Mouse (Mus musculus): Measurements from ENCODE around the gene Pla2g12a. TPM values are rescaled to one million over a fixed set of nuclear protein-coding genes. Genes with fewer than 3 reads are reported as not detected.

Gene Pla2g12a
- total RNA-seq, 2 experiments from 2014 or later, result 22.3 to 23.6 TPM

DNA sequence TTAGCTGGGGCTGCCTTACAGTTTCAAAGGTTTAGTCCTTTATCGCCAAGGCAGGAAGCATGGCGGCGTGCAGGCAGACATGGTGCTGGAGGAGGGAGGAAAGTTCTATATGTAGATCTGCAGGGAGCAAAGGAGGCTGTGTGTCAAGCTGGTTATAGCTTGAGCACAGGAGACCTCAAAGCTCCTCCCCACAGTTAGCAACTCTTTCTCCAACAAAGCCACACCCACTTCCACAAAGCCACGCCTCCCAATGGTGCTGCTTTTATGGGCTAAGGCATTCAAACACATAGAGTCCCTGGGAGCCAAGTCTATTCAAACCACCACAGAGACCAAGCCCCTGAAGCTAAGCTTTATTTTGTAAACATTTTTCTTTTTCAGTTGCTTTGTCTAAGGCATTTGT lies 20.5 kb downstream of the Pla2g12a start:
- DNase-seq (ENCODE audit: low spot score in 2 of 2), result no peak

DNA sequence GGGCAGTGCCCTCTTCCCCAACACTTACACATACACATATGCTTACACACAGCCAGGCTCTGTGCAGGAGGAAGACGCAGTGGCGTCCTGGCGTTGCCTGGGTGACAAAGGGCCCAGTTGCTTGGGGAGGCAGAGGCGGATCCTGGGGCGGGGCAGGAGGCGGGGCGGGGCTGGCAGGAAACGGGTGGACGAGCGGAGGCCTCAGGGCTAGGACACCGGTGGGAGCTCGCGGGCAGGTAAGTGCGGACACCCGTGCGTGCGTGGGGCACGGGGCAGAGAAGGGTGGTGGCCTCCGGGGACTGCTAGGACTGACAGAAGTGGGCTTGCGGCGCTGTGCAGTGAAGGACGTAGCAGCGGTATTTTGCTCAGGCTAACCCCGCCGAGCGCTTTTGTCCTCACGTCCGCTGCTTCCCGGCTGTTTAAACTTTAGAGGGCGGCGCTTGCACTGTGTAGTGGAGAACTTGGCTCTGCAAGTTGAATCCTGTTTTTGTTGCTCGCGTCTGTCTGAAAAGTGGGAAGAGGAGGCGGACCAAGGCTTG lies 22.9 kb downstream of the Pla2g12a start, which contains the start of gene Casp6:
Gene Casp6 (plus strand): TSS at position 155 of the 539 bp plus-strand sequence.
- peak; percentile 36 to 57 for DNase-seq (ENCODE audit: low spot score in 2 of 2)

DNA sequence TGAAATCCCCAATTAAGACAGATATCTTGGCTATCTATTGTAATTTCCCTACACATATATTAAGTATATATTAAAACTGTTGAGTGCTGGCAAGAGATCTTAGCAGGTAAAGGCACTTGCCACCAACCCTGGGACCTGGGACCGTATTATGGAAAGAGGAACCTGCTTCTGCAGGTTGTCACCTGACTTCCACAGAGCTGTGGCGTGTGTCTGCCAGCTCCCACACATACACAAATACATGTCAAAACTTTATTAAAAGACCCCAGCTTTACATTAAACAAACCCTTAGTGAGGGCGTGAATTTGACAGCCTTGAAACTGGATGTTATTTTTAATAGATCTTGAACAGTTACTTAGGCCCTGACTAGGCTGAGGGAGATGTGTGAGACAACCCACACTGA lies 25.0 kb downstream of the Pla2g12a start:
- DNase-seq (ENCODE audit: low spot score in 2 of 2), result no peak

DNA sequence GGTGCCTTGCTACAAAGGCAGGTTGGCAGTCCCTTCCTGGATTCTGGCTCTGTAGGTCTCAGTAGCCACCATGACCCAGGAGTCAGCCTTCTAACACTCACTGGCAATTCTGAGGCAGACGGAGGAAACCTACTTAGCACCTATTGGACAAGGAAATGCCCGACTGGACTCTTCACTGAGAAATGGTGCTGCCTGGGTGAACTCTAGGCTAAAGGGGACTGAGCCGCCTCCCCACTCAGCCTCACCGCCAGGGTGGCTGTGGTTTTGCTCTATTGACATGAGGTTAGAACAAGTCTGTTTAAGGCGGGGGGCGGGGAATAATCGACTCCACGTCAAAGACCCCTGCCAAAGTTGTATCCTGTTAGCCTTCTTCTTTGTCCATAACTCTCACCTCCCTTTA lies 25.5 kb downstream of the Pla2g12a start:
- DNase-seq (ENCODE audit: low spot score in 2 of 2), result no peak

DNA sequence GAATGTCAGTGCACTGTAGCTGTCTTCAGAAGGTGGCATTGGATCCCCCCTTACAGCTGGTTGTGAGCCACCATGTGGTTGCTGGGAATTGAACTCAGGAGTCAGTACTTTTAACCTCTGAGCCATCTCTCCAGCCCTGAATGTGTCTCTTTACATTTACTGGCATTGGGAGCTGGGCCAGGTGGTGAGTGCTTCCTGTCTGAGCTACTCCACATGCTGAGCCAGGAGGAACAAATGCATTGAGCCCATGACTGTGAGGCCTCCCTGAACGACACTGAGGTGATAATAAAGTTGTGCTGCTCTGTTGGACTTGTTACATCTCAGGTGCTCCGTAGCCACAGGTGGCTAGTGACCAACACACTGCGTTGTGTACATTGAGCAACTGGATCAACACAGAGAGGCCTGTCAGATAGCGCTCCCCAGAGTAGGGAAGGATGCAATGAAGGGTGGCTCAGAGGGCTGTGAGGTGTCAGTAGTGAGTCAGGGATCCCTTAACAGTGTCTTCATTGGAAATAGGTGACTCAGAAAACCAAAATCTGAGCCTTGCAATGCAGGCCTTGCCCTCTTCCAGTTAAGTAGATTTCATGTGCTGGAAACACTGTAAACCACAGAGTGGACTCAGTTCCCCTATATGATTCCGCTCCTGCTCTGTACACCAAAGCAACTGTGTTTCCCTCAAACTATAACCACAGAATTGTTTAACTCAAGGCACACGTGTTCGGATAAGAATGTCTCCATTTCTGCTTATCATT lies 26.2 kb downstream of the Pla2g12a start:
- DNase-seq (ENCODE audit: low spot score in 2 of 2), result no peak

DNA sequence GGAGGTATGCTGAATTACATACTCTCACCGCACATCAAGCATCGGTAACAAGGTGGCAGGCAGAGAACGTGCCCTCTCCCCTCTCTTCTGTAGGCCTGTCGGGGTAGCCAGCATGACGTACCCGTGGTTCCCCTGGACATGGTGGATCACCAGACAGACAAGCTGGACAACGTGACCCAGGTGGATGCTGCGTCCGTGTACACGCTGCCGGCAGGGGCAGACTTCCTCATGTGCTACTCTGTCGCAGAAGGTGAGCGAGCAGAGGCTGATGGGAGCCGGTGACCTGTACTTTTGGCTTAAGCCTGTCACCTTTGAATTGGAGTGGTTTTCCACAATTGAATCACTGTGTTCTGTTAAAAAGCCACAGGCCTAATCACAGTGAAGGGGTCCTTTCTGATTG lies 33.6 kb downstream of the Pla2g12a start:
- DNase-seq (ENCODE audit: low spot score in 2 of 2), result no peak

DNA sequence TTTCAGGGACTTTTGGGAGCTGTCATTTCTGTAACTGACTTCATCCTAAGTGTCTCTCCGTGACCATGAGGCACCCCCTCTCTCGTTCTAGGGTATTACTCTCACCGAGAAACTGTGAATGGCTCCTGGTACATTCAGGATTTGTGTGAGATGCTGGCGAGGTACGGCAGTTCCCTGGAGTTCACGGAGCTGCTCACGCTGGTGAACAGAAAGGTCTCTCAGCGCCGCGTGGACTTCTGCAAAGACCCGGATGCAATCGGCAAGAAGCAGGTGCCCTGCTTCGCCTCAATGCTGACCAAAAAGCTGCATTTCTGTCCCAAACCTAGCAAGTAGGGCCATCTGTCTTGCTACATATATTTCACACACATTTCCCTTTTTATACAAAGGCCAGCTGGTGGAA lies 34.8 kb downstream of the Pla2g12a start:
- no peak for DNase-seq (ENCODE audit: low spot score in 2 of 2)

DNA sequence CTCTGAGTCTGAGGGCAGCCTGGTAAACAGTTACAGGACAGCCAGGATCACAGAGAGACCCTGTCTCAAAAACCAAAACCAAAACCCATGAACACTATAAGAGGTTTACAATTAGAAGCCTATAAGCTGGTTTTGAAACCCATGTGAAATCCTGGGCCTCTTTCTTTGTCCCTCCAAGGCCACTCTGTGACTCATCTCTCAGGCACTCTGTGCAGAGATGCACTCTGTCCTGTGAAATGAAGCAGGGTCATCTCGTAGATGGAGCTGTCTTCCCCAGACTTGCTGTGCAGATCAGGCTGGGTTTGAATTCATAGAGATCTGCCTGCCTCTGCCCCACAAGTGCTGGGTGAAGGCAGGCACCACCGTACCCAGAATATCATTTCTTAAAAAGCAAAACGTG lies 39.0 kb downstream of the Pla2g12a start:
- DNase-seq (ENCODE audit: low spot score in 2 of 2), result no peak

DNA sequence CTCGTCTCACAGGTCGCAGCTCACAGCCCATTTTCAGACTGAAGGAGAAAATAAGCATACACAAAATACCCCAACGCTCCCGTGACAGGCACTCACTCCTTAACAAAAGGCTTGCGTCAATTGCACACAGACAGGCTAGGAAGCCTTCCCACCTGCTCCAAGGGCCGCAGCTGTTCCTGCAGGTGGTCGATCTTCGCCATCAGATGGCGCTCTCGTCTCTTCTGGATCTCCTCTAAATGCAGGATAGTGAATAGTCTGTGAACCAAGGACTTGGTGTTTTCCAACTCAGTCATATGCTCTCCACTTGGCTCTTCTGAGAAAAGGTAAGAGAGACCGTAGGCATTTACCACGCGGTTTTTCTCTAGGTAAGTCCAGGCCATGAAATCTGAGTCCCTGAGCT lies 40.0 kb downstream of the Pla2g12a start:
- DNase-seq (ENCODE audit: low spot score in 2 of 2), result peak; percentile 60 to 90

DNA sequence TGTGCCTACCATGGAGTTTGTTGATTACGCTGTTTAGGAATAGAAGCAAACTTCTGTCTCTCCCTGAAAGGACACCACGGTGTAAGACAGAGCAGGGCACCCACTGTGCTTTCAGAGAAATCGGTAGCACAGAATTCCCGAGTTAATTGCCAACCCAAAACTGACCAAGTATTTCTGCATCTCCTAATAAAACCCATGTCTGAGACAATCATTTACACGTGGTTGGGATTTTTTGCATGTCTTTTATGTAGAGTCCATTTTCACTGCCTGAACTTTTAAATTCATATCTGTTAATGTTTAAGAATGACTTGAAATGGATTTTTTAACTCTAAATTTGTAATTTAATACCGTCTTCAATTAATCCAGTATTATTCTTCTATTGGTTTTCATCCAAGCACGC lies 45.2 kb downstream of the Pla2g12a start:
- no peak for DNase-seq (ENCODE audit: low spot score in 2 of 2)

DNA sequence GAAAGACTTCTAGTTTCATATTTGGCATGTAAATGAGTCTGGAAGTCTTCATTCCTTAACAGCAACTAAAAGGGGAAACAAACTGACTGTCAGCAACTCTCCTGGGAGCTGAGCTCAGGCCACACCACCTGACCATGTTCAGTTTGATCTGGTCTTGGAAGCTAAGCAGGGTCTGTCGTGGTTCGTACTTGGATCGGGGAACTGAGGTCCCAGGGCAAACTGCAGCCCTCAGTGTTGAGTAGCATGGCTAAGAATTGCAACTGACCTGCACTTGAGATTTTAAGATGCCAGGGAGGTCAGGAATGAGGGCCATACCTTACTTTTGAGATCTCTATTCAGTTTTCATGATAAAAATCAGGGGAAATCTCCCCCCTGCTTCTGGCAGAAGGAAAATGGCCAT lies 47.5 kb downstream of the Pla2g12a start:
- no peak for DNase-seq (ENCODE audit: low spot score in 2 of 2)

DNA sequence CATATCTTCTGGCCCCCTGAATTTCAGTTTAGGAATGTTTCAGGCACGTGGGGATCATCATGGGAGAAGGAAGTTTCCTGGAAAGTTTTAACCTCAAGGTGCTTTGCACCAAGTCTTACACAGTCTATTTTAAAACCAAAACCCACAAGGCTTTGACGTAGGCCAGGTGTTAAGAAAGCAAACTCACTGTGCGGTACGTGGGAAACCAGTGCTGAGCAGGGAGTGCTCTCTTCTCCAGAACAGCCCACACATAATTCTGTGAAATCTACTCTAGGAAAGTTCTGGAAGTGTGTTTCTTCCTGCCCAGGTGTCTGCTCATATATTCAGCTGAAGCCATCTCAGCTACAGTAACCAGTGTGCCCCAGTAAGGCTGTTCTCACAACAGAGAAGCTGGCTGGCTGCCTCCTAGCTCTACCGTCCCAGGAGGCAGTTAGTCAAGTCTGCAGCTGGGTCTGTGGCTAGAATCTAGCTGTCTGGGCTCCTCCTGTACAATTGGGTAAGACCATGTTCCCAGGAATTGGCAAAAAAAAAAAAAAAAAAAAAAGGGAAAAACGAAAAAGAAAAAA lies 51.9 kb downstream of the Pla2g12a start:
- no peak for DNase-seq (ENCODE audit: low spot score in 2 of 2)

DNA sequence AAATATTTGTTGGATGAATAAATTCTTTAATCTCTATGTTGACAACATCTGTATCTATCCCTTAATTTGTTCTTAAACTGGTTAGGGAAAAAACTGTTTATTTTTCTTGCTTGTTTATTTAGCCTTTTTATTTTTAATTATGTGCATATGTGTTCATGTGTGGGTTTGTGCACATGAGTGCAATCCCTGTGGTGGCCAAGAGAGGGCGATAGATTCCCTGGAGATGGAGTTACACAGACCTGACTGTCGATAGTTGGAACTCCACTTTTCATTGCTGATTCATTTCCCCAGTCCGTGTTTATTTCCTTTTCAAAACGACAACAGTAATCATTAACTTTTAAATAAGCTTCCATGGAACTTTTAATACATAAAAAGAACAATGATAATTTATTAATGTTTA lies 54.0 kb downstream of the Pla2g12a start:
- DNase-seq (ENCODE audit: low spot score in 2 of 2), result no peak

DNA sequence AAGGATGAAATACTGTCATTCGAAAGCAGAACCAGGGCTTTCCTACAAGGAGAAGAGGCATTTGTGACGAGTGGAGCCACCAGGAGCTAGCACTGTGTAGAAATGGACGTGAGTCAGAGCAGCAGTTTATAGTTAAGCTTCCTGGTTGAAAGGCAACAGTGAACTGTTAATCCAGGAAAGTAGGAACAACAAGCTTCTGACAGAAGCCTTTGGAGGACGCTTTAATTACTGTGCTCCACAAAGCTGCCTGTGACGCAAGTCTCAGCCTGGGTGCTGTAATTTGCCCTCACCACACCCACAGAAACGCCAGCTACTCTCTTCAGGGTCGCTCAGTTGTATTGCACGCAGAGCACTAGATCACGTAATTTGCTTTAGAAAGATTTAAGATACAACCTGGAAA lies 58.2 kb downstream of the Pla2g12a start:
- no peak for DNase-seq (ENCODE audit: low spot score in 2 of 2)

DNA sequence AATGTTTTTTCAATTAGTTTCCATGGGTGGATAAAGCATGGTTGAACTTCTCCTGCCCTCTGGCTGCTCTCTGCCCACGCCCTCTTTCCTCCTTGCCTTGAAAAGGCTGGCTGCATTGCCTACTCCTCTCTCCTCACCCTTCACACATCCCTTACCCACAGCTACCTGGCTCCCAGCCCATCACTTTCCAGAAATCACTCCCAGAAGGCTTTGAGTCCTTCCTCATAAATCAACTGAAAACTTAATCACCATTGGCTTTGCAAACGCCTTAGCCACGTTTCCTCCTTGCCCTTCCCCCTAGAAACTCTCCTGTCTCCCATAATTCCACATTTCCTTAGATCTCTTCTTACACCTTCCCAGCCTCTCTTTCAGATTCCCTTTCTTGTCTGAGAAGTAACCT lies 59.4 kb downstream of the Pla2g12a start:
- no peak for DNase-seq (ENCODE audit: low spot score in 2 of 2)

DNA sequence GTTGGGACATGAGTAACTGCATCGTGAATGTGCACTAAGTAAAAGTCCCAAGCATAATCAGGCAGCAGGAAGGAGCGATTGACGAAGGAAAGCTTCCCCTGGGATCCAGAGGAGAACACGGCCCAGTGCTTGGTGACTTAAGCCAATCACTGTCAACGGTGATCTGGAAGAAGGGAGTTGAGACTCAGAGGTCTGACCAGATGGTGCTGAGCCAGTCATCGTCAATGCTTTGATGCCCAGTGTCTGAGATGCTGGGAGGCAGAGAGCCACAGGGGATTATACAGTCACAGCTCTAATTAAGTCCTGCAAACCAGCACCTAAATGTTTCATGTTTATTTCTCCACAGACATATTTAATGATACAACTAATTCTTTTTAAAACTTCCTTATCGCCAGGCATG lies 60.7 kb downstream of the Pla2g12a start:
- DNase-seq (ENCODE audit: low spot score in 2 of 2), result no peak

DNA sequence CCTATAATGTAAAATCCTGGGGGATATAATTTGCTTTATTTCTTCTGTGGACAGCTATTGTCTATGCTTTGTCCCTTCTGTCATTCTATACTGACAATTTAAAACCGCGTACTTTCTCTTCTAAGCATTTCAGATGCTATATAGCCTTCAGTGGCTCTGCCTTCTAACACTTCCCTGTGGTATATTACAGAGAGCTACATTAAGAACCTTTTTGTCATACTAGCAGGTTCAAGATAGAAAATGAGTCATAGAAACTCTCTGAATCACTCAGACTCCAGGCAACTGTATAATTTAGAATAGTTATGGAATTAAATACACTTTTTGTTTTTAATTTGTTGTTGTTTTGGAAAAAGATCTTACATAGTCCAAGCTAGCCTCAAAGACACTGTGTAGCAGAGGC lies 62.4 kb downstream of the Pla2g12a start:
- no peak for DNase-seq (ENCODE audit: low spot score in 2 of 2)

DNA sequence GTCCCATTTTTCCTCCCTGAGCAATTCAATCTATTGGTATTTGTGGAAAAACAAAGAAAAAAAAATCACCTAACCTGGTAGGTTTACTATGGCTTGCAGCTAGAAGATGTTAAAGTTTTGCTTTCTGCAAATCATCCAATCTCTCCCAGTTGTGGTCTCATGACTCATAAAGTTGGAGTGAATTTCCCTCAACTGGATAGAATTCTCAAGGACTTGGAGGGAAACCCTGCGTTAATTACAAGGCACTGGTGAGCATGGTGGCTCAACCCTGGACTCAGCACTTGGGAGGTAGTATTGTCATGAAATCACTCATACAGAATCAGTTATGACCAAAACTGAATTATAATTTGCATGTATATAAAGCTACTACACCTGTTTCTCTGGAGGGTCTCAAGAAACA lies 62.9 kb downstream of the Pla2g12a start:
- DNase-seq (ENCODE audit: low spot score in 2 of 2), result no peak

DNA sequence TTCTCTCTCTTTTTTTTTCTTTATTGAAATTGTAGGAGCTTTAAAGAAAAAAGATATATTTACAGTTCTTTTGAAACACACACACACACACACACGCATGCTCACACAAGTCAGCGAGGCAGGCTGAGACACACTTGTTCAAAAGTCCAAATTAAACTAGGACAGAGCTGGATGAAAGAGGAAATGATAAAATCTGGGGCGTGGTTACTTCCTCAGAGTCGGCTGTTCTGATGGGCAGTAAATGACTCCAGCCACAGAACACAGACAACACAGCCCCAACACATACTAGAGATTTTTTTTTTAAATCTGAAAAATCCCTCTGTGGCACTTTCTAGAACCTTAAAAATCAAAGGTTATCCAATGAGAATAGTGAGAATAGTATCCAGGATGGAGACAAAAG lies 65.4 kb downstream of the Pla2g12a start:
- DNase-seq (ENCODE audit: low spot score in 2 of 2), result no peak
